Mouse (Mus musculus): ENCODE measurements around the gene Ggta1. TPM values are rescaled to one million over a fixed set of nuclear protein-coding genes. Genes with fewer than 3 reads are reported as not detected.

Gene Ggta1
- polyA plus RNA-seq, 1 experiment from 2014 or later = 32.5 TPM

GRCm38 (mm10) chr2:35483402-35483801 is 20.4 kb upstream of the Ggta1 start:
- 87% methylated on average over 9 of the region's 9 CpGs for WGBS

GRCm38 (mm10) chr2:35481322-35481990 is 18.4 kb upstream of the Ggta1 start:
- H3K36me3 ChIP-seq (ENCODE audit: control insufficient read depth, insufficient read depth, low read length) = no peaks in the 10 kb centered on the region
- no peak overlapping the region for H3K9ac ChIP-seq (ENCODE audit: low read depth, low read length)
- DNase-seq (ENCODE audit: low spot score) = no peak
- no peak for ATAC-seq (ENCODE audit: low read depth)
- no peaks in the 10 kb centered on the region for H3K9me3 ChIP-seq (ENCODE audit: control insufficient read depth, low read length)
- H3K27me3 ChIP-seq (replicated peaks; ENCODE audit: control insufficient read depth, insufficient read depth, low read length) = no peaks in the 10 kb centered on the region
- no peak overlapping the region for H3K27ac ChIP-seq (replicated peaks; ENCODE audit: low read depth, low read length)
- no peak overlapping the region for H3K4me3 ChIP-seq (ENCODE audit: low read depth, low read length)
- H3K4me2 ChIP-seq (ENCODE audit: low read depth, low read length) = no peak overlapping the region
- H3K4me1 ChIP-seq (ENCODE audit: control insufficient read depth, insufficient read depth, low read length) = peaks cover 10% of the 10 kb centered on the region
- 65% methylated on average over 7 of the region's 7 CpGs for WGBS

More at GRCm38 (mm10) chr2:35483402-35483801, 20.4 kb upstream of the Ggta1 start:
- Histone ChIP-seq H3K36me3 (ENCODE audit: control insufficient read depth, insufficient read depth, low read length) (no peaks in the 10 kb centered on the region), H3K4me1 (ENCODE audit: control insufficient read depth, insufficient read depth, low read length) (peaks cover 10% of the 10 kb centered on the region), H3K27me3 (replicated peaks; ENCODE audit: control insufficient read depth, insufficient read depth, low read length) (no peaks in the 10 kb centered on the region), H3K27ac (replicated peaks; ENCODE audit: low read depth, low read length) (no peak overlapping the region), H3K4me3 (ENCODE audit: low read depth, low read length) (no peak overlapping the region), H3K9me3 (ENCODE audit: control insufficient read depth, low read length) (no peaks in the 10 kb centered on the region), H3K4me2 (ENCODE audit: low read depth, low read length) (no peak overlapping the region), H3K9ac (ENCODE audit: low read depth, low read length) (no peak overlapping the region)
- ATAC-seq (ENCODE audit: low read depth) (no peak), DNase-seq (ENCODE audit: low spot score) (no peak)

GRCm38 (mm10) chr2:35480073-35480472 is 17.0 kb upstream of the Ggta1 start:
- 43% methylated on average over 3 of the region's 3 CpGs for WGBS
- no peak for ATAC-seq (ENCODE audit: low read depth)

GRCm38 (mm10) chr2:35478812-35479122 is 15.7 kb upstream of the Ggta1 start:
- Histone ChIP-seq H3K9me3 (ENCODE audit: control insufficient read depth, low read length) (peaks cover 4% of the 10 kb centered on the region; the same call in 1 of the 2 replicates), H3K27ac (replicated peaks; ENCODE audit: low read depth, low read length) (no peak overlapping the region), H3K4me2 (ENCODE audit: low read depth, low read length) (no peak overlapping the region), H3K27me3 (replicated peaks; ENCODE audit: control insufficient read depth, insufficient read depth, low read length) (no peaks in the 10 kb centered on the region), H3K36me3 (ENCODE audit: control insufficient read depth, insufficient read depth, low read length) (no peaks in the 10 kb centered on the region), H3K4me3 (ENCODE audit: low read depth, low read length) (no peak overlapping the region), H3K9ac (ENCODE audit: low read depth, low read length) (no peak overlapping the region), H3K4me1 (ENCODE audit: control insufficient read depth, insufficient read depth, low read length) (peaks cover 10% of the 10 kb centered on the region)
- ATAC-seq (ENCODE audit: low read depth) = no peak
- no peak for DNase-seq (ENCODE audit: low spot score)
- 42% methylated on average over 3 of the region's 3 CpGs for WGBS

More at GRCm38 (mm10) chr2:35480073-35480472, 17.0 kb upstream of the Ggta1 start:
- peaks cover 4% of the 10 kb centered on the region; the same call in 1 of the 2 replicates for H3K9me3 ChIP-seq (ENCODE audit: control insufficient read depth, low read length)
- no peaks in the 10 kb centered on the region for H3K36me3 ChIP-seq (ENCODE audit: control insufficient read depth, insufficient read depth, low read length)
- H3K4me1 ChIP-seq (ENCODE audit: control insufficient read depth, insufficient read depth, low read length) = peaks cover 10% of the 10 kb centered on the region
- H3K4me2 ChIP-seq (ENCODE audit: low read depth, low read length) = no peak overlapping the region
- no peak for DNase-seq (ENCODE audit: low spot score)
- H3K27me3 ChIP-seq (replicated peaks; ENCODE audit: control insufficient read depth, insufficient read depth, low read length) = no peaks in the 10 kb centered on the region
- H3K4me3 ChIP-seq (ENCODE audit: low read depth, low read length) = no peak overlapping the region
- no peak overlapping the region for H3K9ac ChIP-seq (ENCODE audit: low read depth, low read length)
- H3K27ac ChIP-seq (replicated peaks; ENCODE audit: low read depth, low read length) = no peak overlapping the region

- Histone ChIP-seq H3K27me3 (replicated peaks; ENCODE audit: control insufficient read depth, insufficient read depth, low read length) (no peaks in the 10 kb centered on the region), H3K27ac (replicated peaks; ENCODE audit: low read depth, low read length) (no peak overlapping the region), H3K36me3 (ENCODE audit: control insufficient read depth, insufficient read depth, low read length) (no peaks in the 10 kb centered on the region), H3K9ac (ENCODE audit: low read depth, low read length) (no peak overlapping the region), H3K4me3 (ENCODE audit: low read depth, low read length) (no peak overlapping the region), H3K4me1 (ENCODE audit: control insufficient read depth, insufficient read depth, low read length) (peaks cover 10% of the 10 kb centered on the region), H3K4me2 (ENCODE audit: low read depth, low read length) (no peak overlapping the region), H3K9me3 (ENCODE audit: control insufficient read depth, low read length) (peaks cover 4% of the 10 kb centered on the region; the same call in 1 of the 2 replicates)
- DNase-seq (ENCODE audit: low spot score) (no peak), ATAC-seq (ENCODE audit: low read depth) (no peak)
- 71% methylated on average over 10 of the region's 10 CpGs for WGBS
Observed at GRCm38 (mm10) chr2:35477999-35478811, 15.2 kb upstream of the Ggta1 start.

- peaks cover 10% of the 10 kb centered on the region for H3K4me1 ChIP-seq (ENCODE audit: control insufficient read depth, insufficient read depth, low read length)
- WGBS = 80% methylated on average over 6 of the region's 6 CpGs
- H3K9ac ChIP-seq (ENCODE audit: low read depth, low read length) = no peak overlapping the region
- H3K4me3 ChIP-seq (ENCODE audit: low read depth, low read length) = no peak overlapping the region
- DNase-seq (ENCODE audit: low spot score) = no peak
- peaks cover 4% of the 10 kb centered on the region; the same call in 1 of the 2 replicates for H3K9me3 ChIP-seq (ENCODE audit: control insufficient read depth, low read length)
- H3K27ac ChIP-seq (replicated peaks; ENCODE audit: low read depth, low read length) = no peak overlapping the region
- no peaks in the 10 kb centered on the region for H3K27me3 ChIP-seq (replicated peaks; ENCODE audit: control insufficient read depth, insufficient read depth, low read length)
- no peaks in the 10 kb centered on the region for H3K36me3 ChIP-seq (ENCODE audit: control insufficient read depth, insufficient read depth, low read length)
- no peak overlapping the region for H3K4me2 ChIP-seq (ENCODE audit: low read depth, low read length)
- ATAC-seq (ENCODE audit: low read depth) = no peak
Observed at GRCm38 (mm10) chr2:35477321-35477720, 14.3 kb upstream of the Ggta1 start.

GRCm38 (mm10) chr2:35474916-35475315 is 11.9 kb upstream of the Ggta1 start:
- no peaks in the 10 kb centered on the region for H3K27me3 ChIP-seq (replicated peaks; ENCODE audit: control insufficient read depth, insufficient read depth, low read length)
- H3K4me3 ChIP-seq (ENCODE audit: low read depth, low read length) = no peak overlapping the region
- no peak for ATAC-seq (ENCODE audit: low read depth)
- H3K4me1 ChIP-seq (ENCODE audit: control insufficient read depth, insufficient read depth, low read length) = no peaks in the 10 kb centered on the region
- WGBS = 81% methylated on average over 1 of the region's 1 CpGs
- H3K4me2 ChIP-seq (ENCODE audit: low read depth, low read length) = no peak overlapping the region
- peaks cover 4% of the 10 kb centered on the region; the same call in 1 of the 2 replicates for H3K9me3 ChIP-seq (ENCODE audit: control insufficient read depth, low read length)
- no peak overlapping the region for H3K27ac ChIP-seq (replicated peaks; ENCODE audit: low read depth, low read length)
- no peaks in the 10 kb centered on the region for H3K36me3 ChIP-seq (ENCODE audit: control insufficient read depth, insufficient read depth, low read length)
- no peak overlapping the region for H3K9ac ChIP-seq (ENCODE audit: low read depth, low read length)
- no peak for DNase-seq (ENCODE audit: low spot score)

GRCm38 (mm10) chr2:35469266-35469665 is 6.2 kb upstream of the Ggta1 start:
- Histone ChIP-seq H3K36me3 (ENCODE audit: control insufficient read depth, insufficient read depth, low read length) (no peaks in the 10 kb centered on the region), H3K27me3 (replicated peaks; ENCODE audit: control insufficient read depth, insufficient read depth, low read length) (no peaks in the 10 kb centered on the region), H3K4me1 (ENCODE audit: control insufficient read depth, insufficient read depth, low read length) (peaks cover 3% of the 10 kb centered on the region; the same call in 1 of the 2 replicates), H3K9me3 (ENCODE audit: control insufficient read depth, low read length) (no peaks in the 10 kb centered on the region), H3K27ac (replicated peaks; ENCODE audit: low read depth, low read length) (no peak overlapping the region), H3K4me3 (ENCODE audit: low read depth, low read length) (no peak overlapping the region), H3K9ac (ENCODE audit: low read depth, low read length) (no peak overlapping the region), H3K4me2 (ENCODE audit: low read depth, low read length) (no peak overlapping the region)
- DNase-seq (ENCODE audit: low spot score) = no peak
- no peak for ATAC-seq (ENCODE audit: low read depth)
- 71% methylated on average over 3 of the region's 3 CpGs for WGBS

All from embryonic facial prominence, embryonic 14.5 days (tissue).